Mouse (Mus musculus) spleen, postnatal 4 days (tissue): ENCODE data around the gene Map4k4.

Experiments
- DNase-seq, 2 experiments: peaks; one replicate each; pipeline ENCODE4 v3.0.0; 2022; ENCODE audit warnings: low spot score in 2 of 2

Gene Map4k4

GRCm38 (mm10) chr1:39900181-39901005, at the start of gene Map4k4:
Gene Map4k4, plus strand, starts transcription at chr1:39900913.
- DNase-seq = peak; percentile 66 to 82

GRCm38 (mm10) chr1:39855949-39856348, 44.8 kb upstream of the Map4k4 start:
- no peak for DNase-seq

- no peak for DNase-seq
Observed at GRCm38 (mm10) chr1:39856795-39857447, 43.8 kb upstream of the Map4k4 start.

- DNase-seq = no peak
Observed at GRCm38 (mm10) chr1:39857448-39857820, 43.3 kb upstream of the Map4k4 start.

- DNase-seq = no peak
Observed at GRCm38 (mm10) chr1:39859213-39859612, 41.5 kb upstream of the Map4k4 start.

GRCm38 (mm10) chr1:39866367-39867141, 34.2 kb upstream of the Map4k4 start:
- DNase-seq = no peak

- DNase-seq = no peak
Observed at GRCm38 (mm10) chr1:39867142-39867525, 33.6 kb upstream of the Map4k4 start.

- DNase-seq = no peak
Observed at GRCm38 (mm10) chr1:39867966-39868593, 32.6 kb upstream of the Map4k4 start.

- no peak for DNase-seq
Observed at GRCm38 (mm10) chr1:39868825-39869571, 31.7 kb upstream of the Map4k4 start.

- no peak for DNase-seq
Observed at GRCm38 (mm10) chr1:39869721-39870201, 31.0 kb upstream of the Map4k4 start.

GRCm38 (mm10) chr1:39877981-39878380, 22.7 kb upstream of the Map4k4 start:
- DNase-seq = no peak

- no peak for DNase-seq
Observed at GRCm38 (mm10) chr1:39882505-39882904, 18.2 kb upstream of the Map4k4 start.

- no peak for DNase-seq
Observed at GRCm38 (mm10) chr1:39884803-39885515, 15.8 kb upstream of the Map4k4 start.

GRCm38 (mm10) chr1:39887997-39888396, 12.7 kb upstream of the Map4k4 start:
- DNase-seq = no peak

GRCm38 (mm10) chr1:39889429-39889828, 11.3 kb upstream of the Map4k4 start:
- no peak for DNase-seq

- DNase-seq = no peak
Observed at GRCm38 (mm10) chr1:39889973-39890372, 10.7 kb upstream of the Map4k4 start.

GRCm38 (mm10) chr1:39893153-39893880, 7.4 kb upstream of the Map4k4 start:
- no peak for DNase-seq

GRCm38 (mm10) chr1:39895097-39895496, 5.6 kb upstream of the Map4k4 start:
- DNase-seq = no peak

- DNase-seq = peak in 1 of 2 experiments; percentile 54
Observed at GRCm38 (mm10) chr1:39895506-39895905, 5.2 kb upstream of the Map4k4 start.

- DNase-seq = peak in 1 of 2 experiments; percentile 31
Observed at GRCm38 (mm10) chr1:39896581-39896980, 4.1 kb upstream of the Map4k4 start.
